Mouse (Mus musculus) MEL (cell line): ENCODE data around the gene Csnk1g1. TPM values are rescaled to one million over a fixed set of nuclear protein-coding genes. Genes with fewer than 3 reads are reported as not detected.

ENCODE experiments used
- DNase-seq: peaks from one replicate; pipeline ENCODE4 v3.0.0; 2011; ENCODE audit warnings: low read depth, low spot score
- H3K27ac ChIP-seq: 2 replicates; pipeline ENCODE4 v1.5.1; 2012; ENCODE audit warnings: low read depth, mild to moderate bottlenecking, control low read depth, low read length, moderate library complexity; ENCODE audit not compliant: control insufficient read depth
- H3K27me3 ChIP-seq, 2 experiments: fragments of 150-350 bp in 1 of 2; sonication (generic) in 1 of 2; 2 replicates each; pipeline ENCODE4 v1.6.1; 2012; ENCODE audit warnings: low read length in 2 of 2, mild to moderate bottlenecking in 2 of 2, improper control_type of control experiment in 1 of 2, moderate library complexity in 1 of 2; ENCODE audit not compliant: insufficient read depth in 2 of 2, control insufficient read depth in 1 of 2
- H3K36me3 ChIP-seq, 2 experiments: 2 replicates each; pipeline ENCODE4 v1.6.1; 2012 to 2014; ENCODE audit warnings: low read length in 2 of 2, improper control_type of control experiment in 1 of 2, inconsistent platforms in 1 of 2, mild to moderate bottlenecking in 1 of 2; ENCODE audit not compliant: insufficient read depth in 2 of 2, control insufficient read depth in 1 of 2
- H3K4me1 ChIP-seq, 2 experiments: fragments of 150-350 bp in 1 of 2; sonication (generic) in 1 of 2; 2 replicates each; pipeline ENCODE4 v1.6.1; 2012; ENCODE audit warnings: low read length in 2 of 2, improper control_type of control experiment in 1 of 2, mild to moderate bottlenecking in 1 of 2; ENCODE audit not compliant: insufficient read depth in 2 of 2, control insufficient read depth in 1 of 2
- H3K4me3 ChIP-seq, 2 experiments: fragments of 150-350 bp in 1 of 2; sonication (generic) in 1 of 2; 2 replicates each; pipeline ENCODE4 v1.5.1; 2012; ENCODE audit warnings: low read depth in 2 of 2, low read length in 2 of 2, mild to moderate bottlenecking in 2 of 2, moderate library complexity in 2 of 2, control low read depth in 1 of 2, improper control_type of control experiment in 1 of 2; ENCODE audit not compliant: control insufficient read depth in 1 of 2, insufficient read depth in 1 of 2
- H3K79me2 ChIP-seq: 2 replicates; pipeline ENCODE4 v1.6.1; 2012; ENCODE audit warnings: mild to moderate bottlenecking, low read length, moderate library complexity; ENCODE audit not compliant: control insufficient read depth, poor library complexity, insufficient read depth
- H3K9ac ChIP-seq: 2 replicates; pipeline ENCODE4 v1.6.1; 2012; ENCODE audit warnings: low read depth, mild to moderate bottlenecking, control low read depth, low read length, moderate library complexity; ENCODE audit not compliant: control insufficient read depth, poor library complexity, severe bottlenecking
- H3K9me3 ChIP-seq: fragments of 150-350 bp; sonication (generic); replicated peaks from 2 replicates; pipeline ENCODE4 v1.6.1; 2012; ENCODE audit warnings: mild to moderate bottlenecking, low read length, improper control_type of control experiment, moderate library complexity; ENCODE audit not compliant: insufficient read depth
- BHLHE40 ChIP-seq: IDR thresholded peaks from 2 replicates; pipeline ENCODE4 v1.6.1; 2012; ENCODE audit warnings: low read depth, mild to moderate bottlenecking, inconsistent platforms, low read length, improper control_type of control experiment, borderline replicate concordance
- ELF1 ChIP-seq: IDR thresholded peaks from 2 replicates; pipeline ENCODE4 v1.6.1; 2014; ENCODE audit warnings: low read depth, mild to moderate bottlenecking, inconsistent platforms, low read length, improper control_type of control experiment, moderate library complexity
- EP300 ChIP-seq, 2 experiments: IDR thresholded peaks; 2 replicates each; pipeline ENCODE4 v1.6.1; 2011; ENCODE audit warnings: improper control_type of control experiment in 2 of 2, low read length in 2 of 2, low read depth in 1 of 2, mild to moderate bottlenecking in 1 of 2
- GABPA ChIP-seq: IDR thresholded peaks from 2 replicates; pipeline ENCODE4 v1.6.1; 2012; ENCODE audit warnings: low read depth, mild to moderate bottlenecking, inconsistent platforms, low read length, improper control_type of control experiment, moderate library complexity
- GATA1 ChIP-seq: IDR thresholded peaks from 2 replicates; pipeline ENCODE4 v1.6.1; 2011; ENCODE audit warnings: low read depth, low read length, improper control_type of control experiment
- HCFC1 ChIP-seq: IDR thresholded peaks from 2 replicates; pipeline ENCODE4 v1.6.1; 2012; ENCODE audit warnings: low read depth, mild to moderate bottlenecking, inconsistent platforms, low read length, improper control_type of control experiment, moderate library complexity
- JUND ChIP-seq: IDR thresholded peaks from 2 replicates; pipeline ENCODE4 v1.6.1; 2011; ENCODE audit warnings: low read depth, mild to moderate bottlenecking, improper control_type of control experiment, low read length
- MAX ChIP-seq: IDR thresholded peaks from 2 replicates; pipeline ENCODE4 v1.6.1; 2011; ENCODE audit warnings: low read length, improper control_type of control experiment
- MEF2A ChIP-seq: IDR thresholded peaks from 2 replicates; pipeline ENCODE4 v1.6.1; 2014; ENCODE audit warnings: low read depth, mild to moderate bottlenecking, inconsistent platforms, low read length, improper control_type of control experiment; ENCODE audit not compliant: poor library complexity, insufficient replicate concordance, severe bottlenecking; ENCODE audit errors: extremely low read depth
- MXI1 ChIP-seq: IDR thresholded peaks from 2 replicates; pipeline ENCODE4 v1.6.1; 2011; ENCODE audit warnings: mild to moderate bottlenecking, low read depth, low read length, improper control_type of control experiment
- MYB ChIP-seq: IDR thresholded peaks from 2 replicates; pipeline ENCODE4 v1.6.1; 2011; ENCODE audit warnings: mild to moderate bottlenecking, low read depth, low read length, improper control_type of control experiment
- MYC ChIP-seq: IDR thresholded peaks from 2 replicates; pipeline ENCODE4 v1.6.1; 2011; ENCODE audit warnings: low read depth, mild to moderate bottlenecking, low read length, improper control_type of control experiment, moderate library complexity
- NELFE ChIP-seq: IDR thresholded peaks from 2 replicates; pipeline ENCODE4 v1.6.1; 2011; ENCODE audit warnings: low read depth, low read length, improper control_type of control experiment
- NRF1 ChIP-seq: IDR thresholded peaks from 2 replicates; pipeline ENCODE4 v1.6.1; 2014; ENCODE audit warnings: low read depth, mild to moderate bottlenecking, inconsistent platforms, low read length, improper control_type of control experiment, moderate library complexity; ENCODE audit not compliant: poor library complexity, insufficient read depth, severe bottlenecking
- POLR2AphosphoS2 ChIP-seq: IDR thresholded peaks from 2 replicates; pipeline ENCODE4 v1.6.1; 2011; ENCODE audit warnings: low read length, improper control_type of control experiment
- POLR2AphosphoS5 ChIP-seq: IDR thresholded peaks from 2 replicates; pipeline ENCODE4 v1.6.1; 2012; ENCODE audit warnings: low read depth, borderline replicate concordance, mild to moderate bottlenecking, inconsistent platforms, low read length, moderate library complexity, mixed read lengths
- RAD21 ChIP-seq: IDR thresholded peaks from 2 replicates; pipeline ENCODE4 v1.6.1; 2011; ENCODE audit warnings: mild to moderate bottlenecking, low read depth, low read length, improper control_type of control experiment
- SIN3A ChIP-seq: IDR thresholded peaks from 2 replicates; pipeline ENCODE4 v1.6.1; 2012; ENCODE audit warnings: low read length, improper control_type of control experiment, inconsistent platforms
- TAL1 ChIP-seq: IDR thresholded peaks from 2 replicates; pipeline ENCODE4 v1.6.1; 2012; ENCODE audit warnings: mild to moderate bottlenecking, inconsistent platforms, low read length, moderate library complexity, mixed read lengths
- TCF12 ChIP-seq: IDR thresholded peaks from 2 replicates; pipeline ENCODE4 v1.6.1; 2014; ENCODE audit warnings: low read depth, mild to moderate bottlenecking, inconsistent platforms, low read length, improper control_type of control experiment, moderate library complexity
- UBTF ChIP-seq: IDR thresholded peaks from 2 replicates; pipeline ENCODE4 v1.6.1; 2012; ENCODE audit warnings: low read depth, mild to moderate bottlenecking, inconsistent platforms, low read length, improper control_type of control experiment, moderate library complexity, borderline replicate concordance; ENCODE audit not compliant: insufficient read depth
- ZC3H11A ChIP-seq: IDR thresholded peaks from 2 replicates; pipeline ENCODE4 v1.6.1; 2012; ENCODE audit warnings: low read depth, mild to moderate bottlenecking, inconsistent platforms, low read length, improper control_type of control experiment
- ZKSCAN1 ChIP-seq: IDR thresholded peaks from 2 replicates; pipeline ENCODE4 v1.6.1; 2012; ENCODE audit warnings: low read depth, mild to moderate bottlenecking, inconsistent platforms, low read length, improper control_type of control experiment, moderate library complexity
- polyA plus RNA-seq, 2 experiments: library from polyadenylated mRNA; stranded (reverse) in 1 of 2; unstranded in 1 of 2; fragments of >175 nt in 1 of 2; fragments of >200 nt in 1 of 2; gene quantifications; 2 replicates each; pipeline versions ENCODE4 v1.2.1 to v1.2.4; 2012; ENCODE audit warnings: low replicate concordance in 2 of 2, low read depth in 1 of 2; ENCODE audit not compliant: insufficient read length in 2 of 2, insufficient read depth in 1 of 2, missing spikeins in 1 of 2
- total RNA-seq: library from RNA; depleted of rRNA; stranded (reverse); fragments of 300-350 nt; gene quantifications from 2 replicates; pipeline ENCODE4 v1.2.3, GENCODE M21; 2012

Csnk1g1 gene
- total and polyA plus RNA-seq, 3 experiments = 5.1 to 7.7 TPM; not detected in 1

DNA sequence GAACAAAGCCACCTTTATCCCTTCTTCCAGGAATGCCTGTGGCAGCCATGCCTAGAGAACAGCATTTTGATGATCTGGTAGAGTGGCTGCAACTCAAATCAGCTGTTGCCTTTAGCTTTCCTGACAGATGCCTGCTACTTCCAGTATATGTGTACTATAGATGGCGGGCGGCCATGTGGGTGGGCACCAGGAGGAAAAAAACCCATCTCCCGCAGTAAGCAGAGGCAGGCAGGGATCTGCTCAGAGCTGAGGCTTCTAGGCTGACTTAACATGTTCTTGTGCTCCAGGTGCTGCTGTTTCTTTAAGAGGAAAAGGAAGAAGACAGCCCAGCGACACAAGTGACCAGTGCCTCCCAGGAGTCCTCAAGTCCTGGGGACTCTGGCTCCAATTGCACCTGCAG, 130.6 kb downstream of the Csnk1g1 start:
- TF ChIP-seq POLR2AphosphoS5 = no peak
- TF ChIP-seq MXI1 = no peak
- TF ChIP-seq ZKSCAN1 = no peak
- TF ChIP-seq MYB = no peak
- no peak for TF ChIP-seq ELF1
- TF ChIP-seq MAX = no peak
- TF ChIP-seq RAD21 = no peak
- no peak for TF ChIP-seq POLR2AphosphoS2
- no peak for TF ChIP-seq UBTF
- TF ChIP-seq MEF2A = no peak
- TF ChIP-seq HCFC1 = no peak

DNA sequence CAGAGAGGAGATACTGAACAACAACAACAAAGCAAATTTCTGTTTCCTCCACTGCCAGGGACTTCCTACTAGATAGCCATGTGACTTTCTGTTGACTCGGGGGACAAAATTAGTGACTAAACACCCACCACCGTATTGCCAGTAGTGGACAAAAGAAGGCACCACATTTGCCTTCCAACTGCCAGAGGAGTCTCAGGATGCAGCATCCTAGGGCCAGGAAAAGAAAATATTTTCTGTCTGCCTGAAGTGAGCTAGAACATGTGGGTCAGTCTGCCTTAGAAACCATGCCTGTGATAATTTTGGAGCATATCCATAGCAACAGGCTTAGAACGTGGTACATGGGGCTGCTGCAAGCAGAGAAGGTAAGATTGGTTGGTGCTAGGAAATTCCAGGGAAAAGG, 132.1 kb downstream of the Csnk1g1 start:
- Histone ChIP-seq H3K36me3 (peaks cover 0 to 4% of the 10 kb centered on the region in 2 experiments; a peak in 1 of 4 replicates), H3K9me3 (no peaks in the 10 kb centered on the region), H3K27ac (no peak overlapping the region), H3K9ac (no peak overlapping the region), H3K4me3 (no peak overlapping the region), H3K27me3 (no peaks in the 10 kb centered on the region), H3K4me1 (no peaks in the 10 kb centered on the region), H3K79me2 (no peaks in the 10 kb centered on the region)
- TF ChIP-seq EP300 (IDR thresholded peaks at IDR 0.05; ENCODE audit: low read depth in 1 of 2, low read length in 2 of 2) (no peak), GABPA (no peak), ZC3H11A (no peak), MYB (no peak), GATA1 (no peak), TAL1 (no peak), TCF12 (no peak), SIN3A (no peak), NRF1 (no peak), MEF2A (no peak), UBTF (no peak), JUND (no peak), MXI1 (no peak), MAX (no peak), POLR2AphosphoS5 (no peak), NELFE (no peak), MYC (no peak), BHLHE40 (no peak)
- DNase-seq = no peak

More for the DNA sequence above, 130.6 kb downstream of the Csnk1g1 start:
- H3K27ac ChIP-seq = no peak overlapping the region
- no peaks in the 10 kb centered on the region for H3K9me3 ChIP-seq
- H3K9ac ChIP-seq = no peak overlapping the region
- H3K4me3 ChIP-seq = no peak overlapping the region
- H3K79me2 ChIP-seq = no peaks in the 10 kb centered on the region
- DNase-seq = no peak
- peaks cover 0 to 4% of the 10 kb centered on the region in 2 experiments; a peak in 1 of 4 replicates for H3K36me3 ChIP-seq
- no peaks in the 10 kb centered on the region for H3K27me3 ChIP-seq
- no peaks in the 10 kb centered on the region for H3K4me1 ChIP-seq
